Mouse (Mus musculus): ENCODE measurements around the gene Spred2. TPM values are rescaled to one million over a fixed set of nuclear protein-coding genes. Genes with fewer than 3 reads are reported as not detected.

The Spred2 gene
- 4.6 and 5.3 TPM in 2 replicates for polyA plus RNA-seq (2015; fragmentation: Nextera tagmentation; extraction: Ambion mirVana)

GRCm38 (mm10) chr11:19923888-19924756 is at the start of gene Spred2:
TSS of gene Spred2 (plus strand) at chr11:19924375.
- WGBS, result under 1% methylated on average over 57 of the region's 57 CpGs
- ATAC-seq (replicated peaks; ENCODE audit: insufficient number of reproducible peaks, insufficient read depth, low FRiP score, low read depth), result peak; percentile 51

GRCm38 (mm10) chr11:19875551-19875950 is 48.6 kb upstream of the Spred2 start:
- Histone ChIP-seq H3K36me3 (no peaks in the 10 kb centered on the region), H3K4me1 (replicated peaks) (peaks cover 7% of the 10 kb centered on the region; the same call in 1 of the 2 replicates), H3K27ac (no peak overlapping the region), H3K9ac (no peak overlapping the region), H3K4me2 (no peak overlapping the region), H3K4me3 (no peak overlapping the region), H3K9me3 (replicated peaks) (no peaks in the 10 kb centered on the region), H3K27me3 (no peaks in the 10 kb centered on the region)
- ATAC-seq (replicated peaks; ENCODE audit: insufficient number of reproducible peaks, insufficient read depth, low FRiP score, low read depth), result no peak
- 45% methylated on average over 12 of the region's 12 CpGs for WGBS

More at GRCm38 (mm10) chr11:19923888-19924756, at the start of gene Spred2:
- Histone ChIP-seq H3K27me3 (no peaks in the 10 kb centered on the region), H3K27ac (peak within 1 kb of the TSS; percentile 95), H3K36me3 (no peaks in the 10 kb centered on the region), H3K4me2 (peak within 1 kb of the TSS; percentile 86), H3K4me3 (peak within 1 kb of the TSS; percentile 85), H3K4me1 (replicated peaks) (peaks cover 27% of the 10 kb centered on the region), H3K9ac (peak within 1 kb of the TSS; percentile 80), H3K9me3 (replicated peaks) (no peaks in the 10 kb centered on the region)

GRCm38 (mm10) chr11:19875964-19876363 is 48.2 kb upstream of the Spred2 start:
- H3K36me3 ChIP-seq, result no peaks in the 10 kb centered on the region
- H3K4me2 ChIP-seq, result no peak overlapping the region
- WGBS, result 60% methylated on average over 5 of the region's 5 CpGs
- no peak overlapping the region for H3K4me3 ChIP-seq
- H3K4me1 ChIP-seq (replicated peaks), result peaks cover 7% of the 10 kb centered on the region; the same call in 1 of the 2 replicates
- no peak overlapping the region for H3K9ac ChIP-seq
- no peaks in the 10 kb centered on the region for H3K9me3 ChIP-seq (replicated peaks)
- no peak overlapping the region for H3K27ac ChIP-seq
- no peaks in the 10 kb centered on the region for H3K27me3 ChIP-seq
- no peak for ATAC-seq (replicated peaks; ENCODE audit: insufficient number of reproducible peaks, insufficient read depth, low FRiP score, low read depth)

- Histone ChIP-seq H3K9me3 (replicated peaks) (no peaks in the 10 kb centered on the region), H3K4me2 (no peak overlapping the region), H3K4me3 (no peak overlapping the region), H3K27ac (no peak overlapping the region), H3K9ac (no peak overlapping the region), H3K4me1 (replicated peaks) (peaks cover 7% of the 10 kb centered on the region; the same call in 1 of the 2 replicates), H3K36me3 (no peaks in the 10 kb centered on the region), H3K27me3 (no peaks in the 10 kb centered on the region)
- WGBS, result 71% methylated on average over 4 of the region's 4 CpGs
- ATAC-seq (replicated peaks; ENCODE audit: insufficient number of reproducible peaks, insufficient read depth, low FRiP score, low read depth), result no peak
These were observed 46.8 kb upstream of the Spred2 start for GRCm38 (mm10) chr11:19877239-19877915.

GRCm38 (mm10) chr11:19881342-19881741 is 42.8 kb upstream of the Spred2 start:
- Histone ChIP-seq H3K27ac (no peak overlapping the region), H3K36me3 (no peaks in the 10 kb centered on the region), H3K4me3 (no peak overlapping the region), H3K9me3 (replicated peaks) (no peaks in the 10 kb centered on the region), H3K4me2 (no peak overlapping the region), H3K4me1 (replicated peaks) (no peaks in the 10 kb centered on the region), H3K9ac (no peak overlapping the region), H3K27me3 (no peaks in the 10 kb centered on the region)
- no peak for ATAC-seq (replicated peaks; ENCODE audit: insufficient number of reproducible peaks, insufficient read depth, low FRiP score, low read depth)
- whole genome bisulfite sequencing, result 81% methylated on average over 2 of the region's 2 CpGs

- Histone ChIP-seq H3K36me3 (no peaks in the 10 kb centered on the region), H3K27ac (no peak overlapping the region), H3K27me3 (no peaks in the 10 kb centered on the region), H3K4me3 (no peak overlapping the region), H3K4me2 (no peak overlapping the region), H3K9me3 (replicated peaks) (no peaks in the 10 kb centered on the region), H3K9ac (no peak overlapping the region), H3K4me1 (replicated peaks) (0 out of 2 replicates have a peak, but pooled peaks cover 5% of the 10 kb centered on the region)
- no peak for ATAC-seq (replicated peaks; ENCODE audit: insufficient number of reproducible peaks, insufficient read depth, low FRiP score, low read depth)
- WGBS, result 28% methylated on average over 6 of the region's 6 CpGs
These were observed 33.3 kb upstream of the Spred2 start for GRCm38 (mm10) chr11:19890700-19891406.

GRCm38 (mm10) chr11:19893233-19893632 is 30.9 kb upstream of the Spred2 start:
- H3K36me3 ChIP-seq, result no peaks in the 10 kb centered on the region
- no peaks in the 10 kb centered on the region for H3K9me3 ChIP-seq (replicated peaks)
- WGBS, result 79% methylated on average over 3 of the region's 3 CpGs
- H3K4me2 ChIP-seq, result no peak overlapping the region
- no peak overlapping the region for H3K9ac ChIP-seq
- H3K27ac ChIP-seq, result no peak overlapping the region
- no peaks in the 10 kb centered on the region for H3K27me3 ChIP-seq
- no peak for ATAC-seq (replicated peaks; ENCODE audit: insufficient number of reproducible peaks, insufficient read depth, low FRiP score, low read depth)
- H3K4me1 ChIP-seq (replicated peaks), result 0 out of 2 replicates have a peak, but pooled peaks cover 5% of the 10 kb centered on the region
- H3K4me3 ChIP-seq, result no peak overlapping the region

- H3K9me3 ChIP-seq (replicated peaks), result no peaks in the 10 kb centered on the region
- H3K36me3 ChIP-seq, result no peaks in the 10 kb centered on the region
- no peak overlapping the region for H3K4me3 ChIP-seq
- H3K27me3 ChIP-seq, result no peaks in the 10 kb centered on the region
- no peak overlapping the region for H3K27ac ChIP-seq
- no peak overlapping the region for H3K9ac ChIP-seq
- no peaks in the 10 kb centered on the region for H3K4me1 ChIP-seq (replicated peaks)
- 63% methylated on average over 5 of the region's 5 CpGs for WGBS
- ATAC-seq (replicated peaks; ENCODE audit: insufficient number of reproducible peaks, insufficient read depth, low FRiP score, low read depth), result no peak
- no peak overlapping the region for H3K4me2 ChIP-seq
These were observed 24.6 kb upstream of the Spred2 start for GRCm38 (mm10) chr11:19899621-19900020.

- Histone ChIP-seq H3K27ac (no peak overlapping the region), H3K27me3 (no peaks in the 10 kb centered on the region), H3K4me3 (no peak overlapping the region), H3K4me1 (replicated peaks) (no peaks in the 10 kb centered on the region), H3K36me3 (no peaks in the 10 kb centered on the region), H3K4me2 (no peak overlapping the region), H3K9me3 (replicated peaks) (no peaks in the 10 kb centered on the region), H3K9ac (no peak overlapping the region)
- WGBS, result 76% methylated on average over 4 of the region's 4 CpGs
- no peak for ATAC-seq (replicated peaks; ENCODE audit: insufficient number of reproducible peaks, insufficient read depth, low FRiP score, low read depth)
These were observed 23.5 kb upstream of the Spred2 start for GRCm38 (mm10) chr11:19900712-19901111.

- ATAC-seq (replicated peaks; ENCODE audit: insufficient number of reproducible peaks, insufficient read depth, low FRiP score, low read depth), result no peak
- Histone ChIP-seq H3K9ac (no peak overlapping the region), H3K4me3 (no peak overlapping the region), H3K9me3 (replicated peaks) (no peaks in the 10 kb centered on the region), H3K36me3 (no peaks in the 10 kb centered on the region), H3K4me1 (replicated peaks) (no peaks in the 10 kb centered on the region), H3K27ac (no peak overlapping the region), H3K4me2 (no peak overlapping the region), H3K27me3 (no peaks in the 10 kb centered on the region)
- WGBS, result 86% methylated on average over 3 of the region's 3 CpGs
These were observed 13.0 kb upstream of the Spred2 start for GRCm38 (mm10) chr11:19911216-19911615.

GRCm38 (mm10) chr11:19912179-19912578 is 12.0 kb upstream of the Spred2 start:
- H3K4me1 ChIP-seq (replicated peaks), result peaks cover 4% of the 10 kb centered on the region
- 69% methylated on average over 6 of the region's 6 CpGs for WGBS
- H3K9me3 ChIP-seq (replicated peaks), result no peaks in the 10 kb centered on the region
- no peaks in the 10 kb centered on the region for H3K27me3 ChIP-seq
- H3K4me3 ChIP-seq, result no peak overlapping the region
- no peak overlapping the region for H3K4me2 ChIP-seq
- no peak overlapping the region for H3K27ac ChIP-seq
- H3K9ac ChIP-seq, result no peak overlapping the region
- ATAC-seq (replicated peaks; ENCODE audit: insufficient number of reproducible peaks, insufficient read depth, low FRiP score, low read depth), result no peak
- H3K36me3 ChIP-seq, result no peaks in the 10 kb centered on the region
